Mouse (Mus musculus) embryonic facial prominence, embryonic 11.5 days (tissue): ENCODE results near the gene Syce2. TPM values are rescaled to one million over a fixed set of nuclear protein-coding genes. Genes with fewer than 3 reads are reported as not detected.
"Not testable (repeated sequence)": the region's sequence is repeated elsewhere in the genome, so short reads cannot be mapped to it uniquely, and the experiment has no call there.

Source experiments
- ATAC-seq: fragments of 200-750 bp; cut with Nextera tagmentation; replicated peaks from 2 replicates; pipeline ENCODE4 v1.8.0; 2017; ENCODE audit warnings: low read depth; ENCODE audit not compliant: insufficient number of reproducible peaks, low FRiP score, low TSS enrichment
- DNase-seq: peaks from one replicate; pipeline ENCODE4 v3.0.0-alpha.2; 2015; ENCODE audit warnings: low spot score
- H3K27ac ChIP-seq: fragments of 300-500 bp; sonication (generic); replicated peaks from 2 replicates; pipeline ENCODE4 v1.5.1; 2014; ENCODE audit warnings: mild to moderate bottlenecking, low read depth, low read length, control low read depth
- H3K27me3 ChIP-seq: fragments of 300-500 bp; sonication (generic); 2 replicates; pipeline ENCODE4 v1.6.1; 2014; ENCODE audit warnings: mild to moderate bottlenecking, low read length, moderate library complexity, mixed read lengths; ENCODE audit not compliant: control insufficient read depth, insufficient read depth
- H3K36me3 ChIP-seq: fragments of 300-500 bp; sonication (generic); replicated peaks from 2 replicates; pipeline ENCODE4 v1.6.1; 2014; ENCODE audit warnings: low read depth, mild to moderate bottlenecking, low read length, moderate library complexity, mixed read lengths; ENCODE audit not compliant: control insufficient read depth, insufficient read depth
- H3K4me1 ChIP-seq: fragments of 300-500 bp; sonication (generic); 2 replicates; pipeline ENCODE4 v1.6.1; 2014; ENCODE audit warnings: low read length, mixed read lengths; ENCODE audit not compliant: control insufficient read depth, insufficient read depth
- H3K4me2 ChIP-seq: fragments of 300-500 bp; sonication (generic); 2 replicates; pipeline ENCODE4 v1.6.1; 2014; ENCODE audit warnings: low read depth, mild to moderate bottlenecking, control low read depth, low read length, moderate library complexity
- H3K4me3 ChIP-seq: fragments of 300-500 bp; sonication (generic); 2 replicates; pipeline ENCODE4 v1.5.1; 2014; ENCODE audit warnings: low read depth, low read length, control low read depth
- H3K9ac ChIP-seq: fragments of 300-500 bp; sonication (generic); replicated peaks from 2 replicates; pipeline ENCODE4 v1.6.1; 2014; ENCODE audit warnings: mild to moderate bottlenecking, control low read depth, low read length
- H3K9me3 ChIP-seq: fragments of 300-500 bp; sonication (generic); replicated peaks from 2 replicates; pipeline ENCODE4 v1.6.1; 2016; ENCODE audit warnings: mild to moderate bottlenecking, low read length, inconsistent platforms, mixed read lengths; ENCODE audit not compliant: control insufficient read depth
- WGBS: fragments of 180-500 bp; shearing (Covaris S2); extraction: QIAGEN DNeasy Blood & Tissue Kit; methylation state at CpG from one replicate; pipeline ENCODE4 v1.1.7; 2014; 5-methylcytosine and 5-hydroxymethylcytosine counted together
- polyA plus RNA-seq: library from polyadenylated mRNA; unstranded; fragments of >200 nt; fragmentation: Nextera tagmentation; extraction: Ambion mirVana; gene quantifications from 2 replicates; pipeline ENCODE4 v1.2.1, GENCODE M21; 2014

Syce2 gene
- polyA plus RNA-seq: 89.2 and 89.9 TPM in 2 replicates

DNA sequence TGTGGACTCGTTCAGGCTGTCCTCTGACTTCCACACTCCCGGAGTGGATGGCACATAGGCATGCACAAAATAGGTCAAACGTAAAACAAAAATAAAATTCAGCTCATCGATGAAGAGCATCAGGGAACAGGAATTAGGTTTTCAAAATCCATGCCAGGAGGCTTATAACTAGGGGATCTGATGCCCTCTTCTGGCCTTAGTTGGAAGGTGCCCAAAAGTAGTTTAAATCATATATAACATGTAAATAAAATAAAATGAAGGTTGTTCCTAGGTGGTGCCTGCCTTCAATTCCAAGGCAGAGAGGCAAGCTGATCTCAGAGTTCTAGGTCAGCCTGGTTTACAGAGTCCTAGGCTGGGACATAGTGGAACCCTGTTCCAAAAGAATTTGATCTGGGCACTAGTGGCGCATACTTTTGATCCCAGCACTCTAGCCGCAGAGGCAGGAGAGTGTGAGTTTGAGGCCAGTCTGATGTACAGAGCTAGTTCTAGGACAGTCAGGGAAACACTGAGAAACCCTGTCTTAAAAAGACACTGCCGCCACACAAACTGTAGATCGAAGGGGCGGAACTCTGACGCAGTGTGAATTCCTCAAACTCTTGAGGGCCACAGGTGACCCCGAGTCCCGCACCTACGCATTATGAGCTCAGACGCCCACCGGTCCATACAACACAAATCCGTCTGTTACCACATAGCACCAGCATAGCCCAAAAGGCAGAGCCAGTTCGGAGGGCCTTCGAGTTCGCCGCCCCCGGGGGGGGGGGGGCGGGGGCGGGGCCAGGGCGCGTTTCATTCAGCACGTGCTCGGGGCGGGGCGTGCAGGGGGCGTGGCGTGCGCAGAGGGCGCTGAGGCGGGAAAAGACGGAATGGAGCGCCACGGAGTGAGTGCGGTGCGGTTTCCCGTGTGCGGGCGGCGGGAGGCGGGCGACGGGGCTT, at the start of gene Syce2:
Gene Syce2 (plus strand): TSS at position 736 of the 933 bp plus-strand sequence.
- peak within 1 kb of the TSS; percentile 42 for H3K4me3 ChIP-seq
- peak within 1 kb of the TSS; percentile 67 for H3K9ac ChIP-seq
- peak; percentile 36; the same call in 1 of the 2 replicates for ATAC-seq
- no peaks in the 10 kb centered on the region for H3K4me1 ChIP-seq
- no peaks in the 10 kb centered on the region for H3K9me3 ChIP-seq
- no peak within 1 kb of the TSS for H3K27ac ChIP-seq
- peaks cover 11% of the 10 kb centered on the region for H3K36me3 ChIP-seq
- DNase-seq: peak; percentile 78
- no peaks in the 10 kb centered on the region for H3K27me3 ChIP-seq
- 15% methylated on average over 42 of the region's 46 CpGs for WGBS
- H3K4me2 ChIP-seq: peak within 1 kb of the TSS; percentile 89

GRCm38 (mm10) chr8:84822723-84823122, 49.2 kb upstream of the Syce2 start, which contains the start of gene Dand5:
Dand5 (minus strand) TSS chr8:84822823.
- Histone ChIP-seq H3K4me3 (no peak within 1 kb of the TSS), H3K27ac (no peak within 1 kb of the TSS), H3K9me3 (no peaks in the 10 kb centered on the region), H3K9ac (no peak within 1 kb of the TSS), H3K36me3 (no peaks in the 10 kb centered on the region), H3K4me1 (no peaks in the 10 kb centered on the region), H3K4me2 (peak within 1 kb of the TSS; percentile 10; the same call in 1 of the 2 replicates), H3K27me3 (no peaks in the 10 kb centered on the region)
- DNase-seq (no peak), ATAC-seq (no peak)
- 28% methylated on average over 3 of the region's 3 CpGs for WGBS

- H3K9ac ChIP-seq: no peak overlapping the region
- no peaks in the 10 kb centered on the region for H3K36me3 ChIP-seq
- H3K27ac ChIP-seq: no peak overlapping the region
- DNase-seq: peak; percentile 87
- H3K4me1 ChIP-seq: no peaks in the 10 kb centered on the region
- H3K4me3 ChIP-seq: no peak overlapping the region
- no peaks in the 10 kb centered on the region for H3K9me3 ChIP-seq
- peak overlapping the region; percentile 10; the same call in 1 of the 2 replicates for H3K4me2 ChIP-seq
- ATAC-seq: peak; percentile 52; the same call in 1 of the 2 replicates
- H3K27me3 ChIP-seq: no peaks in the 10 kb centered on the region
- WGBS: under 1% methylated on average over 18 of the region's 18 CpGs
Observed at GRCm38 (mm10) chr8:84823653-84824052, 48.3 kb upstream of the Syce2 start.

DNA sequence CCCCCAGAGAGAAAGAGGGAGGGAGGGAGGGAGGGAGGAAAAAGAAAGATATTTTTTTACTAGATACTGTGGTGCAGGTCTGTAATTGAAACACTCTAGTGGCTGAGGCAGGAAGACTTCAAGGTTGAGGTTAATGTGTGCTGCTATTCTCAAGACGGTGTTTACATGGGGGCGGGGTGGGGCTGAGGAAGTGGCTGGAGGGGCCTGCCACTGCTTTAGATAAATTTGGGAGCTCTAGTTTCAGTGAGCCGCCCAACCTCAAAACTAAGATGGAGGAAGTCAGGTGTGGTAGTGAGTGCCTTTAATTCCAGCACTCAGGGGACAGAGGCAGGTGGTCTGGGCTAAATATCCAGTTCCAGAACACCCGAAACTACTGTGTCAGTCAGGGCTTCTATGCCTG, 46.3 kb upstream of the Syce2 start:
- no peak for ATAC-seq
- Histone ChIP-seq H3K27ac (no peak overlapping the region), H3K4me2 (no peak overlapping the region), H3K4me1 (no peaks in the 10 kb centered on the region), H3K27me3 (no peaks in the 10 kb centered on the region), H3K9me3 (no peaks in the 10 kb centered on the region), H3K36me3 (no peaks in the 10 kb centered on the region), H3K4me3 (no peak overlapping the region), H3K9ac (no peak overlapping the region)
- DNase-seq: no peak
- 57% methylated on average over 4 of the region's 4 CpGs for WGBS

DNA sequence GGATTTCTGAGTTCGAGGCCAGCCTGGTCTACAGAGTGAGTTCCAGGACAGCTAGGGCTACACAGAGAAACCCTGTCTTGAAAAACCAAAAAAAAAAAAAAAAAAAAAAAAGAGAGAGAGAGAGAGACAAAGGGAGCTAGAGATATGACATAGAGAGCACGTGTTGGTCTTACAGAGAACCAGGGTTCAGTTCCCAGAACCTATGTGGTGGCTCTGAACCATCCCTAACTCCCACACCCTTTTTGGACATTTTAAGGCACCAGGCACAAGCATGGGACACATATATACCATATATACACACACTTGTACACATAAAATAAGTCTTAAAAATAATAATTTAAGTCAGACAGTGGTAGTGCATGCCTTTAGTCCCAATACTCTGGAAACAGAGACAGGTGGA, 45.4 kb upstream of the Syce2 start:
- not testable (repeated sequence) for ATAC-seq, H3K36me3 ChIP-seq, DNase-seq, H3K4me1 ChIP-seq, H3K9ac ChIP-seq, H3K9me3 ChIP-seq, H3K4me3 ChIP-seq, H3K27me3 ChIP-seq, H3K4me2 ChIP-seq, H3K27ac ChIP-seq
- WGBS: 63% methylated on average over 2 of the region's 2 CpGs

DNA sequence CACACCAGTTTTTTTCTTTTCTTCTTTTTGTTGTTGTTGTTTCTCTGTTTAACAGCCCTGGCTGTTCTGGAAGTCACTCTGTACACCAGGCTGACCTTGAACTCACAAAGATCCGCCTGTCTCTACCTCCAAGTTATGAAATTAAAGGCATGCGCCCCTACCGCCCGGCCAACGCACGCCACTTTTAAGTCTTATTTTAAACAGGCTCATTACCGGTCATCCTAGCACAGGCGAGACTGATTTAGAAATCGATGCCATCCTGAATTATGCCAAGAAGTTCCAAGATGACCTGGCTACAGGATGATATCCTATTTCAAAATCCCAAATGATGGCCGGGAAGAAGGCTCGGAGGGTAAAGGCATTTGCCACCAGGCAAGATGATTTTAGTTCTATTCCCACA, 40.4 kb upstream of the Syce2 start, which contains the start of gene Gadd45gip1:
Gene Gadd45gip1 (plus strand): TSS at position 33 of the 400 bp plus-strand sequence.
- 87% methylated on average over 11 of the region's 11 CpGs for WGBS
- DNase-seq: no peak
- Histone ChIP-seq H3K9ac (peak within 1 kb of the TSS; percentile 99), H3K36me3 (peaks cover 17% of the 10 kb centered on the region), H3K27ac (peak within 1 kb of the TSS; percentile 90), H3K9me3 (no peaks in the 10 kb centered on the region), H3K27me3 (no peaks in the 10 kb centered on the region), H3K4me2 (peak within 1 kb of the TSS; percentile 59), H3K4me3 (peak within 1 kb of the TSS; percentile 97), H3K4me1 (no peaks in the 10 kb centered on the region)
- ATAC-seq: no peak

GRCm38 (mm10) chr8:84832034-84832717, 39.7 kb upstream of the Syce2 start:
- ATAC-seq (peak; percentile 64), DNase-seq (peak; percentile 81)
- WGBS: under 1% methylated on average over 59 of the region's 59 CpGs
- Histone ChIP-seq H3K36me3 (peaks cover 18% of the 10 kb centered on the region), H3K9ac (peak overlapping the region; percentile 99), H3K4me2 (peak overlapping the region; percentile 59), H3K27ac (peak overlapping the region; percentile 90), H3K4me1 (peaks cover 5% of the 10 kb centered on the region), H3K9me3 (no peaks in the 10 kb centered on the region), H3K27me3 (no peaks in the 10 kb centered on the region), H3K4me3 (peak overlapping the region; percentile 97)
